Mouse (Mus musculus) right cerebral cortex, adult 2 months (tissue): ENCODE data around the gene Megf8.

Source experiments
- DNase-seq, 2 experiments: peaks; one replicate each; pipeline ENCODE4 v3.0.0; 2021 to 2022; ENCODE audit warnings: low spot score in 2 of 2

The Megf8 gene

GRCm38 (mm10) chr7:25279076-25279860, 37.7 kb upstream of the Megf8 start:
- peak; percentile 90 to 93 for DNase-seq

GRCm38 (mm10) chr7:25279861-25280791, 36.8 kb upstream of the Megf8 start:
- DNase-seq = peak in 1 of 2 experiments; percentile 50

- DNase-seq = no peak
Observed at GRCm38 (mm10) chr7:25281166-25281733, 35.7 kb upstream of the Megf8 start.

- DNase-seq = peak; percentile 94
Observed at GRCm38 (mm10) chr7:25281734-25282601, 35.0 kb upstream of the Megf8 start.

- peak in 1 of 2 experiments; percentile 35 for DNase-seq
Observed at GRCm38 (mm10) chr7:25282731-25283211, 34.2 kb upstream of the Megf8 start.

GRCm38 (mm10) chr7:25283637-25284036, 33.3 kb upstream of the Megf8 start:
- no peak for DNase-seq

GRCm38 (mm10) chr7:25284171-25284570, 32.8 kb upstream of the Megf8 start:
- DNase-seq = no peak

GRCm38 (mm10) chr7:25284766-25285165, 32.2 kb upstream of the Megf8 start:
- no peak for DNase-seq

GRCm38 (mm10) chr7:25285511-25286238, 31.3 kb upstream of the Megf8 start:
- no peak for DNase-seq

GRCm38 (mm10) chr7:25286989-25287388, 30.0 kb upstream of the Megf8 start:
- DNase-seq = no peak

GRCm38 (mm10) chr7:25288011-25288410, 29.0 kb upstream of the Megf8 start:
- DNase-seq = no peak

GRCm38 (mm10) chr7:25288721-25289120, 28.2 kb upstream of the Megf8 start:
- DNase-seq = no peak

GRCm38 (mm10) chr7:25289925-25290324, 27.0 kb upstream of the Megf8 start:
- no peak for DNase-seq

GRCm38 (mm10) chr7:25290463-25290862, 26.5 kb upstream of the Megf8 start:
- no peak for DNase-seq

- no peak for DNase-seq
Observed at GRCm38 (mm10) chr7:25290911-25291310, 26.1 kb upstream of the Megf8 start.

- DNase-seq = no peak
Observed at GRCm38 (mm10) chr7:25292107-25292506, 24.9 kb upstream of the Megf8 start.

GRCm38 (mm10) chr7:25293191-25293739, 23.7 kb upstream of the Megf8 start:
- no peak for DNase-seq

GRCm38 (mm10) chr7:25294495-25294894, 22.5 kb upstream of the Megf8 start:
- no peak for DNase-seq

GRCm38 (mm10) chr7:25294960-25295722, 21.8 kb upstream of the Megf8 start:
- DNase-seq = no peak
